Mouse (Mus musculus) intestine, postnatal 0 days (tissue): Measurements from ENCODE around the gene Stac2. TPM values are rescaled to one million over a fixed set of nuclear protein-coding genes. Genes with fewer than 3 reads are reported as not detected.

ENCODE experiments used
- ATAC-seq: fragments of 200-750 bp; cut with Nextera tagmentation; 2 replicates; pipeline ENCODE4 v1.8.0; 2017; ENCODE audit warnings: mild to moderate bottlenecking, moderate TSS enrichment, moderate library complexity
- H3K27ac ChIP-seq: fragments of 300-500 bp; sonication (generic); 2 replicates; pipeline ENCODE4 v1.5.1; 2014; ENCODE audit warnings: mild to moderate bottlenecking, low read depth, low read length, moderate library complexity
- H3K27me3 ChIP-seq: fragments of 300-500 bp; sonication (generic); replicated peaks from 2 replicates; pipeline ENCODE4 v1.6.1; 2014; ENCODE audit warnings: low read length, mixed read lengths; ENCODE audit not compliant: control insufficient read depth, insufficient read depth
- H3K36me3 ChIP-seq: fragments of 300-500 bp; sonication (generic); 2 replicates; pipeline ENCODE4 v1.6.1; 2014; ENCODE audit warnings: mild to moderate bottlenecking, moderate library complexity; ENCODE audit not compliant: control insufficient read depth, insufficient read depth
- H3K4me1 ChIP-seq: fragments of 300-500 bp; sonication (generic); replicated peaks from 2 replicates; pipeline ENCODE4 v1.6.1; 2014; ENCODE audit warnings: antibody characterized with exemption, low read length, mixed read lengths; ENCODE audit not compliant: control insufficient read depth, insufficient read depth
- H3K4me2 ChIP-seq: fragments of 300-500 bp; sonication (generic); replicated peaks from 2 replicates; pipeline ENCODE4 v1.6.1; 2014; ENCODE audit warnings: low read depth, mild to moderate bottlenecking, moderate library complexity
- H3K4me3 ChIP-seq: fragments of 300-500 bp; sonication (generic); 2 replicates; pipeline ENCODE4 v1.5.1; 2014; ENCODE audit warnings: low read depth, low read length
- H3K9ac ChIP-seq: fragments of 300-500 bp; sonication (generic); 2 replicates; pipeline ENCODE4 v1.6.1; 2014; ENCODE audit warnings: mild to moderate bottlenecking, low read depth, low read length
- H3K9me3 ChIP-seq: fragments of 300-500 bp; sonication (generic); 2 replicates; pipeline ENCODE4 v1.6.1; 2016; ENCODE audit warnings: mixed run types; ENCODE audit not compliant: control insufficient read depth
- CTCF ChIP-seq: sonication (generic); IDR thresholded peaks from 2 replicates; pipeline ENCODE4 v1.5.1; 2016; ENCODE audit warnings: low read depth, mild to moderate bottlenecking, control low read depth, antibody characterized with exemption, moderate library complexity
- WGBS: fragments of 180-500 bp; shearing (Covaris S2); extraction: QIAGEN DNeasy Blood & Tissue Kit; methylation state at CpG from one replicate; pipeline ENCODE4 v1.1.7; 2014; 5-methylcytosine and 5-hydroxymethylcytosine counted together
- polyA plus RNA-seq: library from polyadenylated mRNA; unstranded; fragments of >200 nt; fragmentation: Nextera tagmentation; extraction: Ambion mirVana; gene quantifications from 2 replicates; pipeline ENCODE4 v1.2.1, GENCODE M21; 2015

Stac2 gene
- polyA plus RNA-seq, 1 experiment from 2014 or later = 0.13 TPM

DNA sequence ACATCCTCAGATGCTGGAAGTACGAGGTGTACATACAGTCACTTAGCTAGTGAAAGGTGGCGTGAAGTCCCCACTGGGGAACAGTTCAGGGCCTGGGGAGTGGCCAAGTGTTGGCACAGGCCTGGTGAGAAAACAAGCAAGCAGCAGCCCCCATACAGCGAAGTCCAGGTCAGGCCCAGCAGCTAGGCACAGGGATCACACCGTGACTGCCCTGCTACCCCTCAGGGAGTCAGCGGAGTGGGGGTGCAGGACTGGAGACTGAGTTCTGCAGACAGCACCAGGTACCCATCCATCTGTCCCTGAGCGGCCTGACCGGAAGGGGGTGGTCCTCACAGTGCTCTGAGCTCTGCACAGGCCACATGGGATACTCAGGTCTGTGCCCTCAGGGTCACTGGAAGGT, 29.5 kb upstream of the Stac2 start:
- no peaks in the 10 kb centered on the region for H3K27me3 ChIP-seq
- no peak for TF ChIP-seq CTCF
- peaks cover 18% of the 10 kb centered on the region; the same call in 1 of the 2 replicates for H3K36me3 ChIP-seq
- H3K4me3 ChIP-seq = no peak overlapping the region
- H3K9ac ChIP-seq = no peak overlapping the region
- 89% methylated on average over 7 of the region's 7 CpGs for WGBS
- H3K9me3 ChIP-seq = no peaks in the 10 kb centered on the region
- no peak for ATAC-seq
- no peak overlapping the region for H3K4me2 ChIP-seq
- H3K27ac ChIP-seq = no peak overlapping the region
- H3K4me1 ChIP-seq = no peaks in the 10 kb centered on the region

DNA sequence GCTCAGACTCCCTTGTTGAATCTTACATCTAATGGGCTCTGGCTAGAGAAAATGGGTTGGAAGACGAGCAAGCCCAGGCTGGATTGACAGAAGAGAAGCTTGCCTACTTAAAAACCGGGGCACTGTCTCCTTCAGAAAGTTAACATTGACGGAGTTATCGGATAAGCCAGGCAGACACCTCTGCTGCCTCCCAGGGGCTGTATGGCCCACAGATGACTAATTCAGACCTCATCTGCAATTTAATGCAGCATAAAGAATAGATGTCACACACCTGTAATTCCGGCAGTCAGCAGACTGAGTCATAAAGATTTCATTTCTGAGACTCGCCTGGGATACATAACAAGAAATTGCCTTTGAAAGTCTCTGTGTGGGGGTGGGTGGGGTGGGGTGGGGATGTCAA, 27.2 kb upstream of the Stac2 start:
- H3K27me3 ChIP-seq = no peaks in the 10 kb centered on the region
- H3K36me3 ChIP-seq = peaks cover 10% of the 10 kb centered on the region; the same call in 1 of the 2 replicates
- no peaks in the 10 kb centered on the region for H3K4me1 ChIP-seq
- no peak overlapping the region for H3K9ac ChIP-seq
- H3K4me3 ChIP-seq = no peak overlapping the region
- 85% methylated on average over 6 of the region's 6 CpGs for WGBS
- no peak overlapping the region for H3K4me2 ChIP-seq
- ATAC-seq = no peak
- no peak overlapping the region for H3K27ac ChIP-seq
- no peak for TF ChIP-seq CTCF
- H3K9me3 ChIP-seq = no peaks in the 10 kb centered on the region

DNA sequence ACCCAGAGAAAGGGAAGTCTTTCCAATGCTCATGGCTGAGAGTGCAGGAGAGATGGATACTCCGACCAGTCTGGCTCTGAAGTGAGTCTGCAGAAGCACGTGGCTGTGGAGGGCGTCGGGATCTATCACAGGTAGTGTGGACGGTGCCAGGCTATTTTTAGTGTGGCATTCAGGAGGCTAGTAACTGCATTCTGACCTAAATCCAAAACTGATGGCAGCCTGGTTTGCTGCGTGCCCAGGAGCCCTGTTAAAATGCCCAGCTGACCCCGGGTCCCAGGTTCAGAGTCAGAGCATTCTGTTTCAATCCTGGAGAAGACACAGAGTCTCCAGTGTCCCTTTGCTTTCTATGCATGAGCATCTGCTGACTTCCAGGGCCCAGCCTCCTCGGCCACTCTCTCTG, 23.8 kb upstream of the Stac2 start:
- Histone ChIP-seq H3K9ac (no peak overlapping the region), H3K4me2 (no peak overlapping the region), H3K4me3 (no peak overlapping the region), H3K36me3 (0 out of 2 replicates have a peak, but pooled peaks cover 7% of the 10 kb centered on the region), H3K4me1 (no peaks in the 10 kb centered on the region), H3K27ac (no peak overlapping the region), H3K9me3 (no peaks in the 10 kb centered on the region), H3K27me3 (no peaks in the 10 kb centered on the region)
- 78% methylated on average over 8 of the region's 8 CpGs for WGBS
- ATAC-seq = no peak
- TF ChIP-seq CTCF = no peak

DNA sequence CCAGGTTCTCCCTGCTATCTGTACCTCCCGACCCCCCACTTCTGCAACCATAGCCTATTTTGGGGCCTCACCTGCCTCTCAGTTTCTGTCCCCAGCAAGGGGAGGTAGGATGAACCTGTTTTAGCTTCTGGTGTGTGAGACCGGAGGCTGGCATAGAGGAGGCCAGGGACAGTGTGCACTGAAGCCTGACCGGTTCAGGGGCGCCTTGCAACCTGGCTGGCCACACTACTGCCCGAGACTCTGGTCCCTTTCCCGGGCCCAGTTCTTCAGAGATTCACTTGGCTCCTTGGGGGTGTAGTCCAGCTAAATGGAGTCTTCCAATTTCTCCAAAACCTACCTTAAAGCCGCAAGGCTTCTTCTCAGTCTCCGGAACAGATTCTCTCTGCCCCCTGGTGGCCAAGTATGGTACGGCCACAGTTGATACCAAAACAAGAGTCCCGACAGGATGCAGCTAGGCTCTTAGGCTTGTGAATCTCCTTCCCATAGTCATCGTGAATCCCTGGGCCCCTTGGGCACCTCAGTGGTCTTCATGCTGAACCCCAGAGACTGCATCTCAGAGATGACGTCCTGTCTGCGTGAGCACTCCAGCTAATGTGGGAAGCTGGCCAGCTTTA, 22.0 kb upstream of the Stac2 start:
- H3K27me3 ChIP-seq = no peaks in the 10 kb centered on the region
- H3K9me3 ChIP-seq = no peaks in the 10 kb centered on the region
- no peaks in the 10 kb centered on the region for H3K4me1 ChIP-seq
- peak; percentile 93 for TF ChIP-seq CTCF
- no peak overlapping the region for H3K4me3 ChIP-seq
- no peak overlapping the region for H3K9ac ChIP-seq
- ATAC-seq = no peak
- WGBS = 22% methylated on average over 13 of the region's 13 CpGs
- H3K27ac ChIP-seq = no peak overlapping the region
- no peaks in the 10 kb centered on the region for H3K36me3 ChIP-seq
- H3K4me2 ChIP-seq = no peak overlapping the region

DNA sequence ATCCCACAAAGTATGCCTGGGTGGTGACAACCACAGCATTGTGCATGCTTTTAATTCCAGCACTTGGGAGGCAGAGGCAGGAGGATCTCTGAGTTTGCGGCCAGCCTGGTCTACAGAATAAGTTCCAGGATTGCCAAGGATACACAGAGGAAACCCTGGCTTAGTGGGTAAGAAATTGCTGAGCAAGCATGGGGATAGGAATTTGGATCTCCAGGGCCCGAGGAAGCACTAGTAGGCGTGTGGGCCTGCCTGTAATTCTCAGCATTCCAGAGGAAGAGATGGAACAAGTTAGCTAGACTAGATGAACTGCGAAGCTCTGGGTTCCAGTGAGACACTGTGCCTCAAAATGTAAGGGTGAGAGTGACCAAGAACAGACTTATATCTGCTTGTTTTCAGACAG, 20.2 kb upstream of the Stac2 start:
- H3K27ac ChIP-seq = no peak overlapping the region
- 82% methylated on average over 4 of the region's 4 CpGs for WGBS
- H3K4me1 ChIP-seq = no peaks in the 10 kb centered on the region
- no peak overlapping the region for H3K9ac ChIP-seq
- no peak for ATAC-seq
- no peaks in the 10 kb centered on the region for H3K9me3 ChIP-seq
- no peak overlapping the region for H3K4me3 ChIP-seq
- no peak overlapping the region for H3K4me2 ChIP-seq
- H3K27me3 ChIP-seq = no peaks in the 10 kb centered on the region
- no peak for TF ChIP-seq CTCF
- H3K36me3 ChIP-seq = no peaks in the 10 kb centered on the region

DNA sequence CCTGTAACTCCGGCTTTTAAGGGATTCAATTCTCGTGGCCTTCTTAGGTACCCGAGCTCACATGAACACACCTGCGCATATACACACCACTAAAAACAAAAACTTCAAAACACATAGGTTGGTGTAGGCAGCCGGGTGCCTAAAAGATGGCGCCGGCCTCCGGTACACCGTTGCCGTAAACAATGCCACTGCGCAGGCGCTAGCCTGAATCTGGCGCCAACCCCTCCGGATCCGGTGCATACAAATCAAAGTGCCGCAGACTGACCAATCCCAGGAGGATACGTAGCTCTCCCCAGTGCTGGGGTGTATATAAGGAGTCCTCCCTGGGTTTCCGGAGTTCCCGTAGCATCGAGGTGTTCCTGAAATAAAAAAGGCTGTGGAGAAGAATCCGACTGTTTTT, 14.0 kb upstream of the Stac2 start:
- 95% methylated on average over 21 of the region's 21 CpGs for WGBS
- no peak overlapping the region for H3K9ac ChIP-seq
- TF ChIP-seq CTCF = no peak
- H3K4me1 ChIP-seq = no peaks in the 10 kb centered on the region
- H3K27me3 ChIP-seq = no peaks in the 10 kb centered on the region
- H3K4me3 ChIP-seq = no peak overlapping the region
- no peaks in the 10 kb centered on the region for H3K9me3 ChIP-seq
- no peak overlapping the region for H3K27ac ChIP-seq
- no peak overlapping the region for H3K4me2 ChIP-seq
- H3K36me3 ChIP-seq = no peaks in the 10 kb centered on the region
- ATAC-seq = no peak

DNA sequence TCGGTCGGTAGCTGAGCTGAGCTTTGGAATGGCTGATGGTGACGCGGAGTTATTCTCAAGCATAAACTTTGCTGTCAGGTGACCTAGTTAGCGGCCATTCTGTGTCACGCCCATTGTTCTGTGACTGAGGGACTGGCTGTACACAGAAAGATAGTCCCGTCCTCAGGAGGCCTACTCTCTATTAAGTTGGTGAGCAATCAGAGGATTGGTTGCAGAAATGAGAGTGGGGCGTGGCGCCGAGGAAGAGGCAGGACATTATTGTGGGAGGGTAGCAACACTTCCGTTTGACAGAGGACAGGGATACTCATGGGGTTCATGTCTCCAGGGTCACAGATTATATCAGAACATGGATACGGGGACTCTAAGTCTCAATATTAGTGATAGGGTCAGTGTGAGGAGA, 12.9 kb upstream of the Stac2 start:
- H3K27ac ChIP-seq = no peak overlapping the region
- H3K4me1 ChIP-seq = no peaks in the 10 kb centered on the region
- no peak overlapping the region for H3K9ac ChIP-seq
- no peaks in the 10 kb centered on the region for H3K27me3 ChIP-seq
- no peak for ATAC-seq
- no peak for TF ChIP-seq CTCF
- no peak overlapping the region for H3K4me2 ChIP-seq
- H3K36me3 ChIP-seq = no peaks in the 10 kb centered on the region
- H3K4me3 ChIP-seq = no peak overlapping the region
- no peaks in the 10 kb centered on the region for H3K9me3 ChIP-seq
- 88% methylated on average over 12 of the region's 12 CpGs for WGBS
